In genomic region chr19:59195181-59195770, GRCm38 (mm10) we compare ENCODE assay signal across 39 mouse cellular contexts. TPM values are rescaled to one million over a fixed set of nuclear protein-coding genes. Genes with fewer than 3 reads are reported as not detected.
DNase-seq lines count a peak whose midpoint lies in the region; ATAC-seq and TF ChIP-seq lines count a peak whose summit lies in the region.
"Had no signal": no experiment of that assay in that cellular context is flagged by ENCODE, and none has a peak within 500 bp of the region (broad histone marks: within the 10 kb centered on the region; RNA-seq: fewer than 3 reads in every experiment).

No protein-coding gene starts in this region.

- 4% methylated on average over 9 of the region's 9 CpGs for WGBS in limb, embryonic 11.5 days
- 5% methylated on average over 9 of the region's 9 CpGs for WGBS in limb, embryonic 10.5 days
- 9% methylated on average over 9 of the region's 9 CpGs for WGBS in forebrain, embryonic 13.5 days
- WGBS in lung, postnatal 0 days: 11% methylated on average over 9 of the region's 9 CpGs

- no peak overlapping the region for H3K4me3 ChIP-seq in limb, embryonic 11.5 days (ENCODE audit: low read depth, low read length)
- no peak overlapping the region for H3K4me3 ChIP-seq in limb, embryonic 10.5 days
- peak overlapping the region; percentile 38; the same call in 1 of the 2 replicates for H3K4me3 ChIP-seq in forebrain, embryonic 13.5 days
- H3K4me3 ChIP-seq in lung, postnatal 0 days (ENCODE audit: low read depth, low read length): no peak overlapping the region
- H3K4me3 ChIP-seq: embryonic facial prominence, embryonic 15.5 days; hindbrain, embryonic 10.5 days; intestine, embryonic 15.5 days; layer of hippocampus, adult 2 months; left cerebral cortex, adult 2 months; limb, embryonic 15.5 days; liver, embryonic 13.5 days had no signal

- H3K27ac ChIP-seq in limb, embryonic 11.5 days (replicated peaks; ENCODE audit: low read depth, low read length): no peak overlapping the region
- H3K27ac ChIP-seq in limb, embryonic 10.5 days: no peak overlapping the region
- no peak overlapping the region for H3K27ac ChIP-seq in forebrain, embryonic 13.5 days
- no peak overlapping the region for H3K27ac ChIP-seq in lung, postnatal 0 days (ENCODE audit: low read length)
- H3K27ac ChIP-seq: embryonic facial prominence, embryonic 15.5 days; hindbrain, embryonic 10.5 days; intestine, embryonic 15.5 days; layer of hippocampus, adult 2 months; left cerebral cortex, adult 2 months; limb, embryonic 15.5 days; liver, embryonic 13.5 days; macrophage had no signal

- 0 out of 2 replicates have a peak, but pooled peaks cover 5% of the 10 kb centered on the region for H3K9me3 ChIP-seq in limb, embryonic 11.5 days (ENCODE audit: control insufficient read depth, low read length)
- peaks cover 5% of the 10 kb centered on the region; the same call in 1 of the 2 replicates for H3K9me3 ChIP-seq in limb, embryonic 10.5 days (replicated peaks)
- peaks cover 7% of the 10 kb centered on the region; the same call in 1 of the 2 replicates for H3K9me3 ChIP-seq in forebrain, embryonic 13.5 days (replicated peaks)
- H3K9me3 ChIP-seq in lung, postnatal 0 days (ENCODE audit: low read length): no peaks in the 10 kb centered on the region
- H3K9me3 ChIP-seq: embryonic facial prominence, embryonic 15.5 days; intestine, embryonic 15.5 days; limb, embryonic 15.5 days had no signal

- peak; percentile 53 for DNase-seq in embryo, embryonic 10.5 days (ENCODE audit: low spot score)
- no peak for DNase-seq in embryo, embryonic 10 days (ENCODE audit: low spot score)
- DNase-seq in limb, embryonic 11.5 days (ENCODE audit: low spot score): peak; percentile 40
- no peak for DNase-seq in limb, embryonic 10.5 days (ENCODE audit: low spot score)
- peak; percentile 43 for DNase-seq in brain, embryonic 14.5 days (ENCODE audit: low read depth)
- no peak for DNase-seq in spleen, postnatal 10 days (ENCODE audit: low spot score in 2 of 2)
- DNase-seq in lung, postnatal 0 days (ENCODE audit: low spot score): no peak
- DNase-seq: adrenal gland, adult 2 months; adrenal gland, postnatal 36 days; cerebellum, adult 2 months; cerebellum, postnatal 25 days; gastrocnemius, postnatal 25 days; heart, postnatal 14 days; kidney, adult 2 months; kidney, postnatal 36 days; liver, embryonic 13.5 days; lung, adult 18-20 months; lung, postnatal 10 days; right cerebral cortex, postnatal 25 days; thymus, adult 2 months; thymus, postnatal 36 days had no signal

- TF ChIP-seq CTCF in brain, embryonic 14.5 days (IDR thresholded peaks at IDR 0.05; ENCODE audit: borderline replicate concordance, extremely low read depth, insufficient read depth, insufficient read length): no peak
- no peak for TF ChIP-seq CTCF in lung, postnatal 0 days (IDR thresholded peaks at IDR 0.05)

- H3K4me2 ChIP-seq in limb, embryonic 11.5 days (ENCODE audit: low read depth, severe bottlenecking): no peak overlapping the region
- peak overlapping the region; percentile 61 for H3K4me2 ChIP-seq in forebrain, embryonic 13.5 days
- no peak overlapping the region for H3K4me2 ChIP-seq in lung, postnatal 0 days (replicated peaks; ENCODE audit: low read depth, low read length)
- H3K4me2 ChIP-seq: embryonic facial prominence, embryonic 15.5 days; intestine, embryonic 15.5 days; limb, embryonic 15.5 days; liver, embryonic 13.5 days had no signal

- no peak for TF ChIP-seq POLR2A in brain, embryonic 14.5 days (IDR thresholded peaks at IDR 0.05; ENCODE audit: borderline replicate concordance, extremely low read depth, insufficient read depth, insufficient read length, poor library complexity, severe bottlenecking)

- no peak overlapping the region for H3K9ac ChIP-seq in limb, embryonic 11.5 days (ENCODE audit: low read length)
- peak overlapping the region; percentile 63; the same call in 1 of the 2 replicates for H3K9ac ChIP-seq in forebrain, embryonic 13.5 days
- H3K9ac ChIP-seq in lung, postnatal 0 days (replicated peaks; ENCODE audit: low read depth): no peak overlapping the region
- H3K9ac ChIP-seq: embryonic facial prominence, embryonic 15.5 days; intestine, embryonic 15.5 days; limb, embryonic 15.5 days; liver, embryonic 13.5 days had no signal

- no peaks in the 10 kb centered on the region for H3K36me3 ChIP-seq in limb, embryonic 11.5 days (ENCODE audit: control insufficient read depth, insufficient read depth, low read length)
- H3K36me3 ChIP-seq in limb, embryonic 10.5 days: no peaks in the 10 kb centered on the region
- no peaks in the 10 kb centered on the region for H3K36me3 ChIP-seq in forebrain, embryonic 13.5 days (ENCODE audit: poor library complexity, severe bottlenecking)
- H3K36me3 ChIP-seq in lung, postnatal 0 days (ENCODE audit: insufficient read depth, low read length): no peaks in the 10 kb centered on the region
- H3K36me3 ChIP-seq: embryonic facial prominence, embryonic 15.5 days; hindbrain, embryonic 10.5 days; intestine, embryonic 15.5 days; limb, embryonic 15.5 days; liver, embryonic 13.5 days had no signal

- peaks cover 6% of the 10 kb centered on the region for H3K4me1 ChIP-seq in limb, embryonic 11.5 days (ENCODE audit: control insufficient read depth, insufficient read depth, low read length)
- peaks cover 27% of the 10 kb centered on the region for H3K4me1 ChIP-seq in limb, embryonic 10.5 days
- H3K4me1 ChIP-seq in forebrain, embryonic 13.5 days: peaks cover 14% of the 10 kb centered on the region
- no peaks in the 10 kb centered on the region for H3K4me1 ChIP-seq in lung, postnatal 0 days (ENCODE audit: insufficient read depth, low read depth, low read length)

- no peak for ATAC-seq in limb, embryonic 11.5 days (ENCODE audit: insufficient number of reproducible peaks, low FRiP score, low TSS enrichment, low read depth)
- ATAC-seq in forebrain, embryonic 13.5 days: no peak
- ATAC-seq in lung, postnatal 0 days: no peak
- ATAC-seq: activated CD4-positive, CD25-positive, alpha-beta regulatory T cell, adult 4 months; hindbrain, embryonic 16.5 days; intestine, embryonic 15.5 days had no signal

- H3K27me3 ChIP-seq in limb, embryonic 11.5 days (ENCODE audit: control insufficient read depth, insufficient read depth, low read length): peaks cover 47% of the 10 kb centered on the region
- peaks cover 80% of the 10 kb centered on the region for H3K27me3 ChIP-seq in limb, embryonic 10.5 days (ENCODE audit: low read depth, poor library complexity, severe bottlenecking)
- peaks cover 86% of the 10 kb centered on the region for H3K27me3 ChIP-seq in forebrain, embryonic 13.5 days
- H3K27me3 ChIP-seq in lung, postnatal 0 days (replicated peaks; ENCODE audit: insufficient read depth, low read length): peaks cover 42% of the 10 kb centered on the region
- H3K27me3 ChIP-seq: CH12.LX had no signal

- TF ChIP-seq EP300 in lung, postnatal 0 days (IDR thresholded peaks at IDR 0.05): no peak

RNA-seq across cellular contexts. Expression of gene Kcnk18, which starts 23.7 kb away (rescaled TPM):
- polyA plus RNA-seq in limb, embryonic 11.5 days (2014; fragmentation: Nextera tagmentation; extraction: Ambion mirVana): not detected in 2 replicates
- not detected in 2 replicates for polyA plus RNA-seq in limb, embryonic 10.5 days (2016; fragmentation: Nextera tagmentation; extraction: Ambion mirVana)
- not detected in 2 replicates for polyA plus RNA-seq in brain, embryonic 14.5 days (2012; rRNA removed)
- polyA plus RNA-seq in forebrain, embryonic 13.5 days (2015; fragmentation: Nextera tagmentation; extraction: Ambion mirVana): not detected in 2 replicates
- polyA plus RNA-seq in lung, postnatal 0 days (2015; fragmentation: Nextera tagmentation; extraction: Ambion mirVana): not detected in 2 replicates
- polyA plus RNA-seq: activated CD4-positive, CD25-positive, alpha-beta regulatory T cell, adult 4 months; adrenal gland, adult 2 months; C2C12; cerebellum, adult 2 months; embryonic facial prominence, embryonic 15.5 days; frontal cortex, adult 2 months; heart, embryonic 14.5 days; hindbrain, embryonic 10.5 days; intestine, embryonic 15.5 days; kidney, adult 2 months; kidney, embryonic 16.5 days; limb, embryonic 15.5 days; liver, embryonic 13.5 days; macrophage; midbrain, postnatal 0 days; neural tube, embryonic 14.5 days; stomach, embryonic 16.5 days; thymus, adult 2 months had no signal

RNA-seq across cellular contexts. Expression of gene Vax1, which starts 25.4 kb away (rescaled TPM):
- polyA plus RNA-seq in limb, embryonic 11.5 days (2014; fragmentation: Nextera tagmentation; extraction: Ambion mirVana): not detected in 2 replicates
- not detected in 2 replicates for polyA plus RNA-seq in limb, embryonic 10.5 days (2016; fragmentation: Nextera tagmentation; extraction: Ambion mirVana)
- 10.5 and 22.5 TPM in 2 replicates for polyA plus RNA-seq in brain, embryonic 14.5 days (2012; rRNA removed)
- 0.90 and 1.0 TPM in 2 replicates for polyA plus RNA-seq in forebrain, embryonic 13.5 days (2015; fragmentation: Nextera tagmentation; extraction: Ambion mirVana)
- polyA plus RNA-seq in lung, postnatal 0 days (2015; fragmentation: Nextera tagmentation; extraction: Ambion mirVana): not detected in 2 replicates
- polyA plus RNA-seq: activated CD4-positive, CD25-positive, alpha-beta regulatory T cell, adult 4 months; adrenal gland, adult 2 months; C2C12; heart, embryonic 14.5 days; hindbrain, embryonic 16.5 days; intestine, embryonic 15.5 days; kidney, adult 2 months; kidney, embryonic 16.5 days; limb, embryonic 15.5 days; liver, embryonic 13.5 days; macrophage; neural tube, embryonic 14.5 days; stomach, embryonic 16.5 days; thymus, adult 2 months had no signal

Comparison
In these comparisons a context has a peak if more than half of its experiments do, and no peak if none do; other contexts are left out.
1. DNase-seq: peak in embryo, embryonic 10.5 days (single experiment), limb, embryonic 11.5 days (single experiment) and brain, embryonic 14.5 days (single experiment); none in embryo, embryonic 10 days (single experiment), limb, embryonic 10.5 days (single experiment), spleen, postnatal 10 days (0 of 2) and lung, postnatal 0 days (single experiment).